Mouse (Mus musculus): ENCODE data around the gene Tmem116. TPM values are rescaled to one million over a fixed set of nuclear protein-coding genes. Genes with fewer than 3 reads are reported as not detected.

Gene Tmem116
- polyA plus RNA-seq, 1 experiment from 2014 or later, result 2.0 TPM

DNA sequence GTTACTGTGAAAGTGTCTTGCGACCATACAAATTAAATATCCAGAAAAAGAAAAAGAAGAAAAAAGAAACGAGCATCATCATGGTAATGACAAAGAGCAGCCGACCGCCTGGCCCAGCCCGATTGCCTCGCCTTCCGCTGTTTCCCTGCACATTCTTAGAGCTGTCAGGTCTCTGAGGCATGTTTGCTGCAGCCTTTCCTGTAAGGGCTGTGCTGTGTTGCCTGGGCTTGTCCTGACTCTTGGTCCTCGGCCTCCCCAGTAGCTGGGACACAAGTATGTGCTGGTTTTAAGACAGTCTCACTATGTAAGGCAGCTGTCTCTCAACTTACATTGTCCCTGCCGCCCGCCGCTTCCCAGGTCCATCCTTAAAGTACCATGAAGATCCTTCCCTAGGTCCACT lies 12.9 kb upstream of the Tmem116 start:
- no peak for DNase-seq
- no peak overlapping the region for H3K9ac ChIP-seq
- H3K4me3 ChIP-seq (ENCODE audit: low read depth, low read length), result no peak overlapping the region
- no peaks in the 10 kb centered on the region for H3K9me3 ChIP-seq (ENCODE audit: low read depth, low read length)
- H3K4me2 ChIP-seq, result no peak overlapping the region
- H3K4me1 ChIP-seq (ENCODE audit: insufficient read depth), result no peaks in the 10 kb centered on the region
- no peak for ATAC-seq (ENCODE audit: insufficient read depth)
- no peak for TF ChIP-seq CTCF (IDR thresholded peaks at IDR 0.05; ENCODE audit: low read depth)
- H3K27ac ChIP-seq (ENCODE audit: low read depth), result no peak overlapping the region
- WGBS, result 94% methylated on average over 11 of the region's 11 CpGs
- H3K27me3 ChIP-seq (ENCODE audit: insufficient read depth, low read length), result no peaks in the 10 kb centered on the region
- peaks cover 99% of the 10 kb centered on the region for H3K36me3 ChIP-seq (ENCODE audit: insufficient read depth)

DNA sequence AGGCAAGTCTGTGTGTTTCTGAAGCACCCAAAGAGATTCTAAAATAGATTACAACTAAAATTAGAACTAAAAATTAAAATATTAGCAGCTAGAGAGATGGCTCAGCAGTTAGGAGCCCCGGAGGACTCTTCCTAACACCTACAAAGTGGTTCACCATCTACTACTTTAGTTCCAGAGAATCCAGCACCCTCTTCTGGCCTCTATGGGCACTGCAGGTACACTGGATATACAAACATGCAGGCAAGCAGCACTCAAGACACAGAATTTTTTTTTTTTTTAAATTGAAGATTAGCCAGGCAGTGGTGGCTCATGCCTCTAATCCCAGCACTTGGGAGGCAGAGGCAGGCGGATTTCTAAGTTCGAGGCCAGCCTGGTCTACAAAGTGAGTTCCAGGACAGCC lies 8.1 kb upstream of the Tmem116 start:
- Histone ChIP-seq H3K27ac (ENCODE audit: low read depth) (no peak overlapping the region), H3K4me3 (ENCODE audit: low read depth, low read length) (no peak overlapping the region), H3K9ac (no peak overlapping the region), H3K36me3 (ENCODE audit: insufficient read depth) (peaks cover 98% of the 10 kb centered on the region), H3K27me3 (ENCODE audit: insufficient read depth, low read length) (no peaks in the 10 kb centered on the region), H3K4me2 (no peak overlapping the region), H3K9me3 (ENCODE audit: low read depth, low read length) (no peaks in the 10 kb centered on the region), H3K4me1 (ENCODE audit: insufficient read depth) (no peaks in the 10 kb centered on the region)
- peak; percentile 58 for TF ChIP-seq CTCF (IDR thresholded peaks at IDR 0.05; ENCODE audit: low read depth)
- ATAC-seq (ENCODE audit: insufficient read depth) (no peak), DNase-seq (peak; percentile 71)
- 90% methylated on average over 3 of the region's 3 CpGs for WGBS

DNA sequence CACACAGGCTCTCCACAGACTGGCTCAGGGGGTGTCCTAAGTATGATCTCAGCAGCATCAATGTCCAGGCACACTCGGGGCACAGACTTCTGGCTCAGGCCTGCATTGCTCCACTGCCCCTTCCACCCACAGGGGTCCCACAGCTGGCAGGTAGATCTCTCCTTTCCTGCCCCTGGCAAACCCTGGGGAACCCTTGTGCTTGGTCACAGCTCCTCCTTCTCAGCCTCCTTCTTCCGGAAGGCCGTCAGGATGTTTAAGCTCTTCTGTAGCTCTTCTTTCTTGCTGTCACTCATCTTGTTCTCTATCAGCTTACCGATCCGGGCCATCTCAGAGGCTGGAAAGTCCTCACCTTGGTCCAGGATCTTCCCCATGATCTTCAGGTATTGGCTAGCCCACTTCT lies 6.8 kb upstream of the Tmem116 start:
- H3K27ac ChIP-seq (ENCODE audit: low read depth), result no peak overlapping the region
- peaks cover 98% of the 10 kb centered on the region for H3K36me3 ChIP-seq (ENCODE audit: insufficient read depth)
- no peak for TF ChIP-seq CTCF (IDR thresholded peaks at IDR 0.05; ENCODE audit: low read depth)
- H3K4me3 ChIP-seq (ENCODE audit: low read depth, low read length), result no peak overlapping the region
- no peak overlapping the region for H3K9ac ChIP-seq
- DNase-seq, result no peak
- no peak overlapping the region for H3K4me2 ChIP-seq
- no peaks in the 10 kb centered on the region for H3K4me1 ChIP-seq (ENCODE audit: insufficient read depth)
- no peak for ATAC-seq (ENCODE audit: insufficient read depth)
- H3K9me3 ChIP-seq (ENCODE audit: low read depth, low read length), result no peaks in the 10 kb centered on the region
- H3K27me3 ChIP-seq (ENCODE audit: insufficient read depth, low read length), result no peaks in the 10 kb centered on the region
- WGBS, result 84% methylated on average over 5 of the region's 5 CpGs

DNA sequence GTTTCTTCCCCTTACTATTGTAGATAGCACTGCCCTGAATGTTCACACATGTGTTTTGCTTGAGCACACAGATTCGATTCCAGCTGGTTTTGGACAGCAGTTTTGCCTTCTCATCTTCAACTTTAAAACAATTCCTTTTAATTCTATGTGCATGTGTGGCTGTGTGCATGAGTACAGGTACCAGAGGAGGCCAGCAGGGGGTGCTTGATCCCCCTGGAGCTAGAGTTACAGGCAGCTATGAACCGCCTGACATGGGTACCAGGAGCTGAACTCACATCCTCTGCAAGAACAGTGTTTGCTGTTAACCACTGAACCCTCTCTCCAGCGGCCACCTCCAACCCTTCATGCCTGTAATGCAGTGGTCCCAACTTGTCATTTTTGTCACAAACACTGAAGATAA lies 3.2 kb upstream of the Tmem116 start:
- 88% methylated on average over 3 of the region's 3 CpGs for WGBS

DNA sequence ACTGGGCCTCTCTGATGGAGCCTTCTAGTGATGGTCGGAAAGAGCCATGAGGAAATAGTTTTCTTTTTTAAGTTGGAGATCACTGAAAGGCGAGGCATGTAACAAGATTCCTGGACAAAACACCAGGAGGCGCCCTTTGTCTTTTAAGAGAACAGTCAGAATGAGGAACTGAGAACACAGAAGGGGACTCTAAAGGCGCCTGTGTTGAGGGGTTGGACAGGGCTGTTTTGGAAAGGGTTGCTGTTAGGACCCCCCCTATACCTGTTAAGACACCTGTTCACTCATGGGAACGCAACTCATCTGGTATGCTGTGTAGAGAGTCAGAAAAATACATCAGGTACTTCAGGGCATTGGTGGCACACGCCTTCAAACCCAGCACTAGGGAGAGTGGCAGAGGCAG lies 1.7 kb upstream of the Tmem116 start:
- ATAC-seq (ENCODE audit: insufficient read depth) (no peak), DNase-seq (peak; percentile 84)
- Histone ChIP-seq H3K36me3 (ENCODE audit: insufficient read depth) (peaks cover 51% of the 10 kb centered on the region), H3K4me3 (ENCODE audit: low read depth, low read length) (no peak overlapping the region), H3K4me1 (ENCODE audit: insufficient read depth) (peaks cover 14% of the 10 kb centered on the region), H3K9me3 (ENCODE audit: low read depth, low read length) (no peaks in the 10 kb centered on the region), H3K9ac (no peak overlapping the region), H3K4me2 (no peak overlapping the region), H3K27ac (ENCODE audit: low read depth) (no peak overlapping the region), H3K27me3 (ENCODE audit: insufficient read depth, low read length) (no peaks in the 10 kb centered on the region)
- WGBS, result 60% methylated on average over 6 of the region's 6 CpGs
- TF ChIP-seq CTCF (IDR thresholded peaks at IDR 0.05; ENCODE audit: low read depth), result peak; percentile 57

More for the DNA sequence above, 3.2 kb upstream of the Tmem116 start:
- Histone ChIP-seq H3K36me3 (ENCODE audit: insufficient read depth) (peaks cover 67% of the 10 kb centered on the region), H3K4me3 (ENCODE audit: low read depth, low read length) (no peak overlapping the region), H3K4me1 (ENCODE audit: insufficient read depth) (peaks cover 5% of the 10 kb centered on the region), H3K9me3 (ENCODE audit: low read depth, low read length) (no peaks in the 10 kb centered on the region), H3K27ac (ENCODE audit: low read depth) (no peak overlapping the region), H3K27me3 (ENCODE audit: insufficient read depth, low read length) (no peaks in the 10 kb centered on the region), H3K9ac (no peak overlapping the region), H3K4me2 (no peak overlapping the region)
- no peak for DNase-seq
- TF ChIP-seq CTCF (IDR thresholded peaks at IDR 0.05; ENCODE audit: low read depth), result peak; percentile 48
- ATAC-seq (ENCODE audit: insufficient read depth), result no peak

DNA sequence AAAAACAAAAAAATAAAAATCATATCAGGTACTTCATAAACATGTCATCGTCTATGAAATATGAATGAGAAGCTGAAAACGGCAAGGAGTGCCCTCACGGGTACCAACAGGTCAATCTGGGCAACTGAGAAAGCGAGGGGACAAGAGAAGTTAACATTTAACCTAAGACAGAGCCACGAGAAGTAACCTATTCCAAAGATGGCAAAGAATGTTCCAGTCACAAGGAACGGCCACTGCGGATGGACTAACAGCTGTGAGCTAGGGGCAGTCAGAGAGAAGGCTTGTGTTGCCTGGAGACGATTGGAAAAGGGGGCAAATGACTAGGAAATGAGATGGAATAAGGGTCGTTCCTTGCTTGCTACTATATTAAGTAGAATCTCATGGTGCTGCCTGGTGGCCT lies 1.2 kb upstream of the Tmem116 start:
- DNase-seq, result no peak
- Histone ChIP-seq H3K27ac (ENCODE audit: low read depth) (no peak overlapping the region), H3K9me3 (ENCODE audit: low read depth, low read length) (no peaks in the 10 kb centered on the region), H3K9ac (no peak overlapping the region), H3K27me3 (ENCODE audit: insufficient read depth, low read length) (no peaks in the 10 kb centered on the region), H3K4me3 (ENCODE audit: low read depth, low read length) (no peak overlapping the region), H3K4me2 (peak overlapping the region; percentile 72), H3K36me3 (ENCODE audit: insufficient read depth) (peaks cover 46% of the 10 kb centered on the region), H3K4me1 (ENCODE audit: insufficient read depth) (peaks cover 14% of the 10 kb centered on the region)
- WGBS, result 77% methylated on average over 9 of the region's 9 CpGs
- no peak for ATAC-seq (ENCODE audit: insufficient read depth)
- no peak for TF ChIP-seq CTCF (IDR thresholded peaks at IDR 0.05; ENCODE audit: low read depth)

DNA sequence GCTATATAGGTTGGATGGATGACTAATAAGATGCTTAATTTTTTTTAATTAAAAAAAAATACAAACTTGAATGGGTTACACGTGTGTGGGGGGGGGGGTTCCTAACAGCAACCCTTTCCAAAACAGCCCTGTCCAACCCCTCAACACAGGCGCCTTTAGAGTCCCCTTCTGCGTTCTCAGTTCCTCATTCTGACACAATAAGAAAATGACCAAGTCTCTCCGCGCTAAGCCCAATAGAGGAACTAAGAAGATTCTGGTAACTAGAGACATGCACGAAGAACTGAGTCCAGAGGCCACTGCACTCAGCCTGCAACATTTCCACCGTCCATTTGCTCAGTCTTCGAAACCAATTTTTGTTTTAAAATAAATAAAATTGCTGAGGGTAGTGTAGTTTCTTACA lies 490 bp upstream of the Tmem116 start:
- H3K4me1 ChIP-seq (ENCODE audit: insufficient read depth), result peaks cover 14% of the 10 kb centered on the region
- TF ChIP-seq CTCF (IDR thresholded peaks at IDR 0.05; ENCODE audit: low read depth), result no peak
- DNase-seq (no peak), ATAC-seq (ENCODE audit: insufficient read depth) (no peak)
- no peak overlapping the region for H3K27ac ChIP-seq (ENCODE audit: low read depth)
- H3K9ac ChIP-seq, result peak overlapping the region; percentile 77
- no peaks in the 10 kb centered on the region for H3K9me3 ChIP-seq (ENCODE audit: low read depth, low read length)
- peak overlapping the region; percentile 77 for H3K4me3 ChIP-seq (ENCODE audit: low read depth, low read length)
- H3K4me2 ChIP-seq, result peak overlapping the region; percentile 72
- peaks cover 39% of the 10 kb centered on the region for H3K36me3 ChIP-seq (ENCODE audit: insufficient read depth)
- H3K27me3 ChIP-seq (ENCODE audit: insufficient read depth, low read length), result no peaks in the 10 kb centered on the region
- WGBS, result 20% methylated on average over 8 of the region's 8 CpGs
